Mouse (Mus musculus) limb, embryonic 14.5 days (tissue): ENCODE measurements around the gene Spop. TPM values are rescaled to one million over a fixed set of nuclear protein-coding genes. Genes with fewer than 3 reads are reported as not detected.

Experiments used
- ATAC-seq: fragments of 200-750 bp; cut with Nextera tagmentation; 2 replicates; pipeline ENCODE4 v1.8.0; 2017; ENCODE audit warnings: low read depth, moderate number of reproducible peaks, moderate TSS enrichment; ENCODE audit not compliant: low FRiP score
- DNase-seq: peaks from one replicate; pipeline ENCODE4 v3.0.0-alpha.2; 2015; ENCODE audit warnings: low spot score
- H3K27ac ChIP-seq: fragments of 300-500 bp; sonication (generic); replicated peaks from 2 replicates; pipeline ENCODE4 v1.5.1; 2014; ENCODE audit warnings: low read depth, mild to moderate bottlenecking, low read length, moderate library complexity, mixed read lengths
- H3K27me3 ChIP-seq: fragments of 300-500 bp; sonication (generic); 2 replicates; pipeline ENCODE4 v1.6.1; 2014; ENCODE audit warnings: low read length, mixed read lengths; ENCODE audit not compliant: control insufficient read depth, insufficient read depth
- H3K36me3 ChIP-seq: fragments of 300-500 bp; sonication (generic); 2 replicates; pipeline ENCODE4 v1.6.1; 2014; ENCODE audit warnings: mild to moderate bottlenecking, low read length, moderate library complexity, mixed read lengths; ENCODE audit not compliant: control insufficient read depth, insufficient read depth
- H3K4me1 ChIP-seq: fragments of 300-500 bp; sonication (generic); 2 replicates; pipeline ENCODE4 v1.6.1; 2014; ENCODE audit warnings: antibody characterized with exemption, low read length, mixed read lengths; ENCODE audit not compliant: control insufficient read depth, insufficient read depth
- H3K4me2 ChIP-seq: fragments of 300-500 bp; sonication (generic); replicated peaks from 2 replicates; pipeline ENCODE4 v1.6.1; 2014; ENCODE audit warnings: low read depth, mild to moderate bottlenecking, low read length, moderate library complexity; ENCODE audit not compliant: severe bottlenecking
- H3K4me3 ChIP-seq: fragments of 300-500 bp; sonication (generic); replicated peaks from 2 replicates; pipeline ENCODE4 v1.5.1; 2014; ENCODE audit warnings: low read length
- H3K9ac ChIP-seq: fragments of 300-500 bp; sonication (generic); 2 replicates; pipeline ENCODE4 v1.6.1; 2014; ENCODE audit warnings: mild to moderate bottlenecking, low read depth, low read length, moderate library complexity; ENCODE audit not compliant: severe bottlenecking
- H3K9me3 ChIP-seq: fragments of 300-500 bp; sonication (generic); 2 replicates; pipeline ENCODE4 v1.6.1; 2016; ENCODE audit warnings: low read length; ENCODE audit not compliant: control insufficient read depth
- POLR2A ChIP-seq: fragments of 200-500 bp; IDR thresholded peaks from 2 replicates; pipeline ENCODE4 v1.8.0; 2012; ENCODE audit warnings: inconsistent platforms, mild to moderate bottlenecking, moderate library complexity, borderline replicate concordance; ENCODE audit not compliant: insufficient read depth, insufficient read length; ENCODE audit errors: extremely low read depth
- WGBS: fragments of 180-500 bp; shearing (Covaris S2); extraction: QIAGEN DNeasy Blood & Tissue Kit; methylation state at CpG from one replicate; pipeline ENCODE4 v1.1.7; 2014; 5-methylcytosine and 5-hydroxymethylcytosine counted together
- polyA plus RNA-seq, 2 experiments: library from polyadenylated mRNA; depleted of rRNA in 1 of 2; stranded (reverse) in 1 of 2; unstranded in 1 of 2; fragments of >200 nt; fragmentation: Nextera tagmentation in 1 of 2; extraction: Ambion mirVana in 1 of 2; gene quantifications; 2 replicates each; pipeline versions ENCODE4 v1.2.1 to v1.2.3; 2012 to 2014

Spop gene
- polyA plus RNA-seq, 2 experiments: 51.3 to 92.7 TPM

DNA sequence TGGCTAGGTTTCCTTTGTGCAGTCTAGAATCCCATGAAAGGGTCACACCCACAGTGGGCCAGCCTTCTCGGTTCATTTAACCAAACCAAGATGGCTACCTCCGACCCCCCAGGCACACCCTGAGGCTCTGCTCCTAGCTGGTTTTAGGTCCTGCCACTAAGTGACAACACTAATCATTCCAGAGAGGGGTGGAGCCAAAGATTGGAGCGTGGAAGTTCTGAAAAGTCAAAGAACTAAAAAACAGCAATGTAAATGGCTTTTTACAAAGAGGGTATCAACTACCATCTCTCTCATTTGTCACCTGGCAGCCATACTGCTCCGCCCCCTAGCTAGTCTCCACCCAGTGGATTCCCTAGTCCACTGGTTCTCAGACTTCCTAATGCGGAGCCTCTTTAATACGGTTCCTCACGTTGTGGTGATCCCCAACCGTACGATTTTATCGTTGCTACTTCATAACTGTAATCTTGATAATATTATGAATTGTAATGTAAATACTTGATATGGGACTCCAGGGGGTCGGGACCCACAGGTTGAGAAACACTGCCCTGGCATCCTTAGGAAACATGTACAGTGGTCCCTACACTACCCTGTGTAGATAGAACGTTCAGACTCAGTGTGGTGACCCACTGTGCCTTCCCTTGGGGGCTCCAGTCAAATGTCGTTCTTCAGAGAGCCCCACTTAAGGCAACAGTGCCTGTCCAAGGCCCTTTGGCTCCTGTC, 118.6 kb downstream of the Spop start:
- Histone ChIP-seq H3K36me3 (no peaks in the 10 kb centered on the region), H3K4me2 (no peak overlapping the region), H3K27ac (no peak overlapping the region), H3K4me3 (no peak overlapping the region), H3K4me1 (0 out of 2 replicates have a peak, but pooled peaks cover 3% of the 10 kb centered on the region), H3K9me3 (no peaks in the 10 kb centered on the region), H3K9ac (no peak overlapping the region), H3K27me3 (no peaks in the 10 kb centered on the region)
- TF ChIP-seq POLR2A: no peak
- ATAC-seq (no peak), DNase-seq (no peak)
- 70% methylated on average over 13 of the region's 13 CpGs for WGBS

DNA sequence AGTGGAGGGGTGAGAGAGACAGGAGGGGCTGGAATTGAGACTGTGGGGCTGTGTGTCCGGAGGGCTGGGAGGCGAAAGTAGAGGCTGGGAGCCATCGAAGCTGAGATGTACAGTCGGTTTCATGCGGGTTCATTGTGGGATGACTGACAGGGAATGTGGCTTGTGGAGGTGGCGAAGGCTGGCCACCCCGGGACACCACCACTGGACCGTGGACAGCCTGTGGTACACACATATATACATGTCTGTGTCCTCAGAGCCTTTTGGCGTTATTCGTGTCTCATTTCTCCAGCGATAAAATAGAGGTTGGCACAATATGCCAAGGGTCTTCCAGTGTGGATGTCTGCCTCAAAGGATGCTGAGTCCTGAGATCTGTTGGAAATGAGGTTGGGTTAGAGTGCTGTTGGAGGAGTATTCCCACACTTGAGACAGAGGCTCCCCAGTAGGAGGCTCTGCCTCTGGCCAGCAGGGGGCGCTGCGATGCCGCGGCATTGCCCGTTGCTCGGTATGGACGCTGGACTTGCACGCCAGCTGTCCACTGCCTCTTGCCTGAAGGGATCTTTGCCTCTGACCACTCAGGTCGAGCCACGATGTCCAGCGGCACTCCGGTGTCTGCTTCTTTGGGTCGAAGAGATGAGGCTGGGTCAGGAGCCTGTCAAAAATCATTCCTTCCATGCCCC, 119.7 kb downstream of the Spop start:
- no peak overlapping the region; the same call in 1 of the 2 replicates for H3K9ac ChIP-seq
- H3K27me3 ChIP-seq: no peaks in the 10 kb centered on the region
- TF ChIP-seq POLR2A: no peak
- WGBS: 22% methylated on average over 24 of the region's 24 CpGs
- H3K4me3 ChIP-seq: peak overlapping the region; percentile 11; the same call in 1 of the 2 replicates
- no peaks in the 10 kb centered on the region for H3K36me3 ChIP-seq
- peak; percentile 85 for ATAC-seq
- H3K27ac ChIP-seq: no peak overlapping the region
- H3K4me1 ChIP-seq: 0 out of 2 replicates have a peak, but pooled peaks cover 3% of the 10 kb centered on the region
- no peaks in the 10 kb centered on the region for H3K9me3 ChIP-seq
- H3K4me2 ChIP-seq: peak overlapping the region; percentile 43
- DNase-seq: peak; percentile 76

DNA sequence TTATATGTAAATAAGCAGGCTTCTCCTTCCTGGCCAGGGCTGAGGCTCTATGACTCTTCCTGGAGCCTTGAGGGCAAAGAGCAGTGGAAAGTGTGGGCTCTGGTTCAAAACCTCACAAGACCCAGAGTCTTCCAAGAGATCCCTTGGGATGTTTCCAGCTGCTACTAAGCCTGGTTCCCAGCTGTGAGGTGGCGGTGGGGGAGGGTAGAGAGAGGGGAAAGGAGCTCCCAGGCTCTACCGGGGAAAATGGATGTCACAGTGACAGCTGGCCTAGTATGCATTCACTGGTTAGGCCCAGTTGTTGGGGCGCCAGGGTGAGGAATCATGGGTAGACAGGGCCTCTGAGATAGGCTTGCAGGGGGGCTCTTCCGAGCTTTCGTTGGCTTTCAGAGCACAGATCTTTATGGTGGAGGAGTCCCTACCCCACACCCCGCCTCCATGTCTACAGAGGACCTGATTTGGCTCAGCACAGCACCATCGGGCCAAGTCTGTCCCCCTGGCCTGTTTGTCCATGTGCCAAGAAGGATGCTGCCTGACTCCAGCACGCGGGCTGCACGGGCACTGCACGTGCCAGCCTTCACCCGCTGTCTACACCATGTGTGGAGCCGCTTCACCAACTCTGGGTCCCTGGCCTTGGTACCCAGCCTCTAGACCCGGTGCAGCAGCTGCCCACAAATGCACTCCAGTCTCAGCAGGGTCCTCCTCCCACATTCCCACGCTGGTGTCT, 124.7 kb downstream of the Spop start:
- Histone ChIP-seq H3K4me2 (no peak overlapping the region), H3K9me3 (no peaks in the 10 kb centered on the region), H3K27me3 (no peaks in the 10 kb centered on the region), H3K4me1 (peaks cover 11% of the 10 kb centered on the region; the same call in 1 of the 2 replicates), H3K9ac (no peak overlapping the region), H3K4me3 (no peak overlapping the region), H3K27ac (no peak overlapping the region), H3K36me3 (no peaks in the 10 kb centered on the region)
- ATAC-seq (peak; percentile 72), DNase-seq (peak; percentile 66)
- 71% methylated on average over 14 of the region's 15 CpGs for WGBS
- TF ChIP-seq POLR2A: no peak

DNA sequence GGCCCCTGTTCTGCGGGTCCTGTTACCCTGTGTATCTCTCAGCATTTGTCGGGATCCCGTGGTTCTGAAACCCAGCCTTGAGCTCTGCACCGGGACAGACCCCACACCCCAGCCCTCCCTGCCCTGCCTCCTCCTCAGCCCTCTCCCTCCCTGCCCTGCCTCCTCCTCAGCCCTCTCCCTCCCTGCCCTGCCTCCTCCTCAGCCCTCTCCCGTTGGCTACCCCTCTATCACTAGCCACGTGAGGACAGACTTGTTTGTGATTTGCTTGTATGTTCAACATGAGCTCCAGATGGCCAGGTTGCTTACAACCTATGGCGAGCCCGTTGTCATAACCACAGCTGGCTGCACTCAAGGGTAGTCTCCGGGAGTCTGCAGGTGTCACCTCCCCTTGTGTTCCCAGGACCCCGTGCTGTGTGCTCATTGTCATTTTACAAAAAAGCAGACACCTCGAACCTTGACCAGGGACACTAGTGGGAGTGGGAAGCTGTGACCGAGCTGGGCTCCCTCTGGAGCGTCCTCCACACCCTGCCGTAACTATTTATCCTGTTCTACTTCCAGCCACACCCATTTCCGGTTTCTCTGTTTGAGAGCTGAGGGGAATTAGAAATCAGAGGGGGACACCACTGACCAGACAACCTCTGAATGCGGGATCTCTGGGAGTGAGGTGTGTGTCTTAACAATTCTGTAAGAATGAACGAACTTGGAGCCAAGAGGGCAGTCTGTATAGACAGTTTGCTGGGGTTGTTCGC, 126.9 kb downstream of the Spop start:
- no peak overlapping the region for H3K27ac ChIP-seq
- 20% methylated on average over 18 of the region's 18 CpGs for WGBS
- H3K27me3 ChIP-seq: no peaks in the 10 kb centered on the region
- peaks cover 12% of the 10 kb centered on the region; the same call in 1 of the 2 replicates for H3K4me1 ChIP-seq
- H3K9ac ChIP-seq: no peak overlapping the region
- H3K4me2 ChIP-seq: no peak overlapping the region
- DNase-seq (no peak), ATAC-seq (no peak)
- no peak overlapping the region for H3K4me3 ChIP-seq
- no peak for TF ChIP-seq POLR2A
- H3K9me3 ChIP-seq: no peaks in the 10 kb centered on the region
- H3K36me3 ChIP-seq: no peaks in the 10 kb centered on the region

Other genes starting within 250 kb of the Spop start
- 0.08 TPM in 1 of 2 replicates, not detected in the other for gene Tac4, start 152.6 kb upstream of the Spop start, polyA plus RNA-seq (2012; rRNA removed)
- gene Tac4, start 152.6 kb upstream of the Spop start, polyA plus RNA-seq (2014; fragmentation: Nextera tagmentation; extraction: Ambion mirVana): not detected in 2 replicates
- gene Kat7, start 103.8 kb upstream of the Spop start, polyA plus RNA-seq (2012; rRNA removed): 49.7 and 51.4 TPM in 2 replicates
- gene Kat7, start 103.8 kb upstream of the Spop start, polyA plus RNA-seq (2014; fragmentation: Nextera tagmentation; extraction: Ambion mirVana): 58.5 and 60.1 TPM in 2 replicates
- 48.3 and 59.6 TPM in 2 replicates for gene Fam117a, start 77.1 kb upstream of the Spop start, polyA plus RNA-seq (2012; rRNA removed)
- 19.3 and 22.1 TPM in 2 replicates for gene Fam117a, start 77.1 kb upstream of the Spop start, polyA plus RNA-seq (2014; fragmentation: Nextera tagmentation; extraction: Ambion mirVana)
- gene Slc35b1, start 29.4 kb upstream of the Spop start, polyA plus RNA-seq (2012; rRNA removed): 98.1 and 116 TPM in 2 replicates
- gene Slc35b1, start 29.4 kb upstream of the Spop start, polyA plus RNA-seq (2014; fragmentation: Nextera tagmentation; extraction: Ambion mirVana): 110 and 117 TPM in 2 replicates
- gene Nxph3, start 100.5 kb downstream of the Spop start, polyA plus RNA-seq (2012; rRNA removed): 1.9 and 2.4 TPM in 2 replicates
- gene Nxph3, start 100.5 kb downstream of the Spop start, polyA plus RNA-seq (2014; fragmentation: Nextera tagmentation; extraction: Ambion mirVana): 0.82 and 0.91 TPM in 2 replicates
- 52.7 and 74.9 TPM in 2 replicates for gene Ngfr, start 173.7 kb downstream of the Spop start, polyA plus RNA-seq (2012; rRNA removed)
- gene Ngfr, start 173.7 kb downstream of the Spop start, polyA plus RNA-seq (2014; fragmentation: Nextera tagmentation; extraction: Ambion mirVana): 30.4 and 32.3 TPM in 2 replicates